Mouse (Mus musculus) mouse embryonic stem cell (cell line): Measurements from ENCODE around the gene Klf16.

Experiments
- in situ Hi-C, 2 experiments: fragments of 300-500 bp; cut with MboI; formaldehyde crosslinking; loops; 1 replicate in 1 of 2; 3 replicates in 1 of 2; pipeline ENCODE4 v1.14.3; 2019 to 2020; ENCODE audit warnings: low sequenced_read_pairs in 2 of 2, low pct_unique_long_range_greater_than_20kb in 1 of 2, mixed read lengths in 1 of 2; ENCODE audit not compliant: unreplicated experiment in 1 of 2

Gene Klf16

DNA sequence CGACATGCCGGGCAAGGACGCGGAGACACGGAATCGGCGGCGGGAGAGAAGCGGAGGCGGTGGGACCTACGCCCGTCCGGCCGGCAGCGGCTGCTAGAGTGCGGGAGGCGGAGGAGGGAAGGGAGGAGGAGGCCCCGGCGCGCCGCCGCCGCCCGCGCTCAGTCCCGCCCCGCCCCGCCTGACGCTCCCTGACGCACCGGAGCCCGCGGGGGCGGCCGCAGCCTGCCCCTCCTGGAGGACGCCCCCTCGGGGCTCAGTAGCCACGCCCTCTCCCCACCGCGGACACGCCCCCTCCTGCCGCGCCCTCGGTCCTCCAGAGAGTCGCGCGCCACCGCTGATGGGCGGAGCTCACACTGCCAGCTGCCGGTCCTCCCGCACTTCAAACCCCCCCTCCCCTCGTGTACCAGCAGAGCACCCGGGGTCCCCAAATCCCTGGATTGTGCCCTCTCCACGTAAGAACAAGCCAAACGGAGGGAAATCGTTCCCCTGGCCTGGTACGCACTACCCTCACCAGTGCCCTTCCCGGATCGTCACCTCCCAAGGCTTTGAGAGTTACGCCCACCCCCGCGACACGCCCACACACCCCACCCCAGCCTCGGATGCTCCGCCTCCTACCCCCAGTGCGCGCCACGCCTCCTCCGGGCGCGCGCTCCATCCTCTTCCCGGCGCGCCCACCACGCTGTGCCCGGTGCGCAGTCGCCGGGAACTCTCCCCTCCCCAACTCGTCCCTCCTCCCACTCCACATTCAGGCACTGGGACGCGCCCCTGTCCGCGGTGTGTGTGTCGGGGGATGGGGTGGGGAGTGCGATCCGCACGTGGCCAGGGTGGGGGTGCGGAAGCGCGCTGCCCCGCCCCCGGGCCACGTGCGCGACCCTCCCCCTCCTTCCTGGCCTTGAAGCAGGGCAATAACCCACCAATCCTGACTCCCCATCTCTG, at the start of gene Klf16:
Klf16 (minus strand) TSS at position 127 of the 936 bp plus-strand sequence.
- in situ Hi-C loops = loop anchor here (5.0 to 10.0 kb wide), 2 partner anchors 105 to 107 kb away; no protein-coding TSS in a partner anchor

DNA sequence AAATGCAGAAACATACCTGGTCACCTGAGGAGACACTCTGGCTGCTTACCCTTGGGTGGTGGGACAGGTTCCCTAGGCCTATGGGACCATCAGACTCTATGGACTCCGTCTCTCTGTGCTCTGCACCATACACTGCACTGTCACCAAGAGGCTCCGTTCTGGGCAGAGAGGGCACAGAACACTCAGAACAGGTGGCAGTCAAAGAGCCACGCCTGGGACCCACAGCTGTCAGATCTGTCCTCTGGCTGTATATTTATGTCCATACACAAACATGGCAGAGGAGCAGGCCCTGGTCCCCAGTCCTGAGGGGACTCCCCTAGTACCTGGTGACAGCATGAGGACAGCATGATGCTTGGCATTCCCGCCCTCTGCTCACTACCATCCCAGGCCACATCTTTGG, 48.6 kb upstream of the Klf16 start:
- in situ Hi-C loops = no loop called here

DNA sequence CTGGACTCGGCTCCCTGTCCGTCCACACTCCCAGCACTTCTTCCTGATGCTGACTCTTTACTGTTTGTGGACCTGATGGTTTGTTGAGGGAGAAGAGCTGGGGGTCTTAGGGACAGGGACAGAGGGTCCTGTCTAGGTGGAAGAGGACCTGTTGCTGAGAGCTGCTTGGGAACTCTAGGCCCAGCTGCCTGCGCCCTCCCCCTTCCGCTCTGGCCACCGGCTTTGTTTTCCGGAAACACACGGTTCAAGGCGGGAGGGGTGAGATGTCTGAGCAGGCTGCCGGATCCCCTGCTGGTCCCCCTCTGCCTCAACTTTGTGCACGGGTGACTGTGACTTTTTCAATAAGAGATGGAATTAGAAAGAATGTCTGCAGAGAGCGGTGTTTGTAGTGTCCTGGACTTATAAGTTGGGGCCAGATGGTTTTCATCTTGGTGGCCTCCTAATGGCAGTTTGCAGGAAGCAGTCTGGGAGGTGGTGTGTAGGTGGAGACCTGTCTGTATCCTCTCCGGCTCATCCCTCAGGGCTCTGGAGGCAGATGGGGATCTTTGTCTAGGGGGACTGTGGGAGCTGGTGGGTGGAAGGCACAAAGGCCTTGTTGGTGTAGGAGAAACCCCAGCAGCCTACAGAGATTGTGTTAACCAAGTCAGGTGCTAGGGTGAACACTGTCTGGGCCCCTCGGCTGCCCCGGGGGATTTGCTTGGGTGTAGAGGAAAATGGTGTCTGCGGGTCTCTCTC, 46.5 kb upstream of the Klf16 start:
- in situ Hi-C loops = no loop called here

DNA sequence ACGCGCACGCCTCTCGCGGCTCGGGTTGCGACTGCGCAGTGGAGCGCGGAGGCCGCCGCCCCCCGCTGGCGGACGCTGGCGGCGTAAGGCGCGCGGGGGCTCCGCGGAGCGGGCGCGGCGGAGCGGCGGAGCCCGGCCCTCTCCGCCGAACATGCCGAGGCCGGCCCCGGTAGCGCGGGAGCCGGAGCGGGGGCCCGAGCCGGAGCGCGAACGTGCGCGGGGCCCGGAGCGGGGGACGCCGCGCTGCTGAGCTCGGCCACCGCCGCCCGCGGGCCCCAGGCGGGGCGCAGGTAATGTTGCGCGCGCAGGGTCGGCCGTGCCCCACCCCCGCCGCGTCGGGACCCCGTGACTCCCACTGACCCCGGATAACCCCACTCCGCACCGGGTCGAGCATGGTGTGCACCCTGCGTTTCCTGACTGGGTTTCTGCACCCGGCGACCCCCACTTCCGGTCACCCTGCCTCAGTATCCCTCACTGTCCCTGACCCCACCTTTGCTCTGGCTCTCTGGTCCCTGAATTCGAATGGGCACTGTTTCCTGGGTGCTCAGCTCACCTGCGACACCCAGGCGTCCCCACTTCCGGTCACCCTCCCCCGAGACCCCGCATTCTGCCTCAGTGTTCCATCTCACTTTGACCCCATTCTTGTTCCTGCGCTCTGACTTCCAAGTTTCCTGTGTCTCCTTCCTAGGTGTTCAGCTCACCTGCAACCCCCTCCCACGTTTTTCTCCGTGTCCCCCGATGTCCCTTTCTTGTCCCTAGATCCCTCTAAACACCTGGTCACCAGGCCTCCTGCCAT, 45.7 kb upstream of the Klf16 start, which contains the start of gene Csnk1g2:
Csnk1g2 (plus strand) TSS at position 178 of the 796 bp plus-strand sequence.
- in situ Hi-C loops = no loop called here

DNA sequence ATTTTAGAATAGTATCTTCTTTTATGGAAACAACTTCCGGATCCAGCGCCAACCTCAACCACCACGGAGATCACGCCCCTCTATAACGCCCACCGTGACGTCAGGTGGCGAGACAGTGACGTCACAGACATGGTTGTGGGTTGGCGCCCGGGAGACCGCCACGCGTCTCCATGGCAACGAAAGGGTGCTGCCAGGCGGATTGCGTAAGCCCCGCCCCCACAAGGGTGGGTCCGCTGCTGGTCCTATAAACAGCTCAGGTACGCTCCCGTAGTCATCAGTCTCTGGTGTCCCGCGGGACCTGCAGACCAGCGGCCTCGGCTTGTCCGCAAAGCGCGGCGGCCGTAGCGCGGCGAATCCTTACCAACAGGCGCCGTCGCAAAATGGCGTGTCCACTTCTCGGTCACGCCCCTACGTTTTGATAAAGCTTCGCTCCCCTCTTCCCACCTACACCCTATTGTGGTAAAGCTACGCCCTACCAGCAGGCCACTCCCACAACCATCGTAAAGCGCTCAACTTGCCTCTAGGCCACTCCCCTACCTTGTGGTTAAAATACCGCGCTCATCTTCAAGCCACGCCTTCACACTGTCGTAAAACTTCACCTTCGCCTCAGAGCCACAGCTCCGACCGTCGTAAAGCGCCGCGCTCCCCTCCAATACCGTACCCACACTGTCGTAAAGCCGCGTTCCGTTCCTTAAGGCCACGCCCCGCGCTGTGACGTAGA, 45.0 kb upstream of the Klf16 start:
- in situ Hi-C loops = no loop called here

DNA sequence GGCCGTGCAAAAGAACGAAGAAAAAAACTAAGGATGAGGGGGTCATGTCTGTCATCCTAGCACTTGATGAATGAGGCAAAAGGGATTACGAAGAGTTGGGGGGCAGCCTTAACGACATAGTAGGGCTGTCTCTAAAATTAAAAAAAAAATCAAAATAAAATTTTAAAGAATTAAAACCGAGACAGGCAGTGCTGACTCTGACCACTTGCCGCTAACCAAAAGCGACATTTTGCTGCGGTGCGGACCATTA, 44.5 kb upstream of the Klf16 start:
- in situ Hi-C loops = no loop called here

DNA sequence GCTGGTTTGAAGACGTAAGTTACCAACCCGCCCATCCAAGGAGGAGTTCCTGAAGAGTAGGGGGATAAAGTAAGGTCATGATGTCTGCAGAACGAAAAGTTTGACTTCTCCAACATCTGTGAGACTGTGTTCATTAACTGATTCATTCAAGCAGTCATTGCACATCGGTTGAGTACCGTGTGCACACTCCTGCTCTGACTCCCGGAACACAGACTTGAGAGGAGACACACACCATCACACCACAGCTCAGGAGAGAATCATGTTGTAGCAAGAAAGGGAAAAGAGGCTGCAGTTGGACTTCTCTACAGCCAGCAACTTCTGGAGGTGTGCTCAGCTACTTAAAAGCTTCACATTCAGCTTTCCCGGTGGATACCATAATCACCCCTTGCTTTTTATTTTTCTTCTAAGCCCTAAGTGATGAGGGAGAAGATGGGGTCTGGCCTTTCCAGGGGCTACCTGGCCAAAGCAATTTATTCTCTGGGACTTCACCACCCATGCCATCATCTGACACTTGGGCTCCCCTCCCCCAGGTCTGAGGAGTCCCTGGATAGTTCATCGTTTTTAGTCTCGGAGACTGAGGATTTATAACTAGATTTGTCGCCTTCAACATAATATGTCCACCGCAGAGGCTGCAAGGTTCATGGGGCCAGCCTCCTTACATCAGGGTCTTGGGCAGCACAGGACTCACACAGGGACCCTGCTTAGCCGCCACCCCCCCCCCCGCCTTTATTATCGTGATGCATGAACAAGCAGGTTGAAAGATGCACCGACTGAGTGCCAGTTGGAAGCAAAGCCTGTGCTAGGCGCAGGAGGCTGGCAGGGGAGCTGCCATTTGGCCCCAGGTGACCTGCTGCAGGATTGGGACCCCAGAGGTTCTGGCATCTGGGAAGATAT, 43.9 kb upstream of the Klf16 start:
- in situ Hi-C loops = no loop called here

DNA sequence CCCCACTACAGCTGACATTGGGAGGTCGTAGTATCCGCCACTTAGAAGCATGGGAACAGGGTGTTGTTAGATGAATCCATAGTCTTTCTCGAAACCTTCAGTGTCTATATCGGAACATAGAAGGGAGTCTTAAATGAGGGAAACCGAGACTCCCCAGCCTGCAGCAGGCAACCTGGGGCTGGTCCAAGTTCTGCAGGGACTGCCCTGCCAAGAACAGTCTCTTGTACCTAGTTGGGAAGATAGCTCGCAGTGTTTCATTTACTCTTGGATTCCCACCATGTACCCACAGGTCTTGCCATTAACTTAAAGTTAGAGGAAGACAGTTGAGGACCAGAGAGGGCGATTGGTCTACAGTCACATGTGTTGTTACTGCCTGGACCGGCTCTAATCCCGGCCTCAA, 43.2 kb upstream of the Klf16 start:
- in situ Hi-C loops = no loop called here

DNA sequence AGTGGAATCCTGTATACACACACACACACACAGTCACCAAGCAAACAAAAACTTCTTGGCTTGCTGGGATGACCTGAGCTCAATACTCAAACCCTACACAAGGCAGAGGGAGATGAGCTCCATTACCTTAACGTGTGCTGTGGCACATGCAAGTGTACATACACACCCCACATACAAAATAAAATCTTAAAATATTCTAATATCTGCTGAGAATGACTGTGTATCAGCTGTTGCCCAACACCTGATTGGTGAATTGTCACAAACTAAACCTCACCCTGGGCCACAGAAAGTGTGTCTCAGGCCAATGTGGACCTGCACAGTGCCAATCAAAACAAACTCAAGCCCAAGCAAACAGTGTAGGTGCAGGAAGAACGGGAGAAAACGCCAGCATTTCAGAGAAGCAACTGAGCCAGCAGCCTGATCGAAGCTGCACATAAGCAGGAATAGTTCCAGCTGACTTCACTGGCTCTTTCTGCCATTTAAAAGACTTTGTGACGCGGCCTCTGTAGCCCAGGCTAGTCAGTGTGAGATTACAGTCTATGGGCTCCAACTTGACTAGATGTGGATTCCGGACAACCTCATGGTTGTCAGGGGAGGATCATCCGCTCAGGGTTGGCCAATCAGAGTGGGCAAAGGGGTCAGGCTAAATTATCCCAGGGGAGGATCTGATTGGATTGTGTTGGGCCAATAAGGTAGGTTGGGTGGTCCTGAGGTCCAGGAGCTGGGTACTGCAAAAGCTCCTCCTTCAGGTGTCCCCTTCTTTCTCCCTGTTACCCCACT, 42.5 kb upstream of the Klf16 start:
- in situ Hi-C loops = no loop called here

DNA sequence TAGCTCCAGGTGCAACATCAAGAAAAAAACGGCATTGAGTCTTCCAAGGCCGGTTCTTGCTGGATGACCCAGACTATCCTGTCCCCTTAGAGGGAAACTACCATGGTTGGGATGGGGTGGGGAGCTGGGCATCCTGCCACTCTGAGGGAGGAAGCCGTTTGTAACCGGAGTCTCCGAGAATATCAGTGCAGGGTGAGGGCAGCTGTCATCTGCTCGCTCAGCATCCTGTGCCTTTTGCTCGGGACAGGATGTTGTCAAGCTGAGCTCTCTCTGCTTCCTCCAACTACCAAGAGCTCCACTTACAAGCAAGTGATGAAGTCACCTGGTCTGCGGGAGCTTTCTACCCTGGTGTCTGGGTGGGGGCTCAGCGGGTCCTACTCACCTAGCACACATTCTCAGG, 41.1 kb upstream of the Klf16 start:
- in situ Hi-C loops = no loop called here

DNA sequence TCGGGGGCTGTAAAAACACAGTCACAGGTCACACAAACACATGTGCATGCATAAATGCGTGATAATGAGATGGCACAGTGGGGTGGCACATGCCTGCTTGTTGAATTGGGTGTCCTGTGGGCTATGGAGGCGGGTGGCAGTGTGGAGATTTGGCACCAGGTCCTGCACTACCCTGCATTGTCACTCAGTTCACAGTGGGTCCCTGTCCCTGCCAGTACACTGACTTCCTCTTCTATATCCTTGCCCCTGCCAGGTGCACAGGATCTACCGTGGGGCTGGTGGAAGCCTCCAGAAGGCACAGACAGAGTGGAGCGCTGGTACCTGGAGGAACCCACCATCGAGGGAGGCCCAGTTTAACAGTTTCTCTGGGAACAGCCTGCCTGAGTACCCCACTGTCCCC, 37.2 kb upstream of the Klf16 start:
- in situ Hi-C loops = no loop called here

DNA sequence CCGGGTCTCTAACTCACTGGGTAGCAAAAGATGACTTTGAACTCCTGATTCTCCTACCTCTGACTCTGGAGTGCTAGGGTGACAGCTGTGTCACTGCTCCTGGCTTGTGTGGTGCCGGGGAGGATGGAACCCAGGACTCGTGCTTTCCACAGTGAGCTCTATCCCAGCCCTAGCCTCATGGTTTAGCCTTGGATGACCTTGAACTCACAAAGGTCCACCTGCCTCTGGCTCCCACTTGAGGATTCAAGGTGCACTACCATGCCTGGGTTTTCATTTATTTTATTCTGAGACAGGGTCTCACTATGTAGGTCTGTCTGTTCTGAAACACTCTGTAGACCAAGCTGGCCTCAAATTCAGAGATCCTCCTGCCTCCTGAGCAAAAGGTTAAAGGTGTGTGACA, 36.7 kb upstream of the Klf16 start:
- in situ Hi-C loops = no loop called here

DNA sequence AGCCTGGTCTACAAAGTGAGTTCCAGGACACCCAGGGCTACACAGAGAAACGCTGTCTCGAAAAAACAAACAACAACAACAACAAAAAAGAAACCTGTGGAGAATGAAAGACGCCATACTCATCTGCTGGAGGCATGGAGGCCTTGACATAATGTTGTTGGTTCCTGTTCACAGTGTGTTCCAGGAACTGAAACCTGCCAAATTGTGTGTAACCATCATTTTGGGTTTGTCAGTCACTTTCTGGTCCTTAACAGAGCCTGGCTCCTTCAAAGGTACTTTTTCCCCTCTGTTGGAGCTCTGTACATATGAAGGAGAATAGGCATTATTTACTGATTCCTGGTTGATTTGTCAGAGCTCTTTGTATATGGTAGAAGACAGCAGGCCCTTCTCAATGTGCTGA, 34.8 kb upstream of the Klf16 start:
- in situ Hi-C loops = no loop called here

DNA sequence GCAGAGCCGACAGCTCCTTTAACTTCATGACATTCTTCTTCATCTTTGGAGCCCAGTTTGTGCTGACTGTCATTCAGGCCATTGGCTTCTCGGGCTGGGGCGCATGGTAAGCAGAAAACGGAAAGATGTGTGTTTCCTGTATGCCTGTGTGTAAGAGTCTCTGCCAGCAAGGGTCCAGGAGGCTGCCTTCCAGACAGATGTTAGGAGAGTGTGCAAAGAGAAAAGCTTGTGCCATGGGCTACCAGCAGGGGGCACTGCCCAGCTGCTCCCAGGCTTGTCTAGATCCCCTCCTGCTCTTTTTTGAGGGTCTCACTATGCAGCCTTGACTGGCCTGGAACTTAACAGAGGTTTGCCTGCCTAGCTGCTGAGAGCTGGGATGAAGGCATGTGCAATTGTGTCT, 33.9 kb upstream of the Klf16 start:
- in situ Hi-C loops = no loop called here

DNA sequence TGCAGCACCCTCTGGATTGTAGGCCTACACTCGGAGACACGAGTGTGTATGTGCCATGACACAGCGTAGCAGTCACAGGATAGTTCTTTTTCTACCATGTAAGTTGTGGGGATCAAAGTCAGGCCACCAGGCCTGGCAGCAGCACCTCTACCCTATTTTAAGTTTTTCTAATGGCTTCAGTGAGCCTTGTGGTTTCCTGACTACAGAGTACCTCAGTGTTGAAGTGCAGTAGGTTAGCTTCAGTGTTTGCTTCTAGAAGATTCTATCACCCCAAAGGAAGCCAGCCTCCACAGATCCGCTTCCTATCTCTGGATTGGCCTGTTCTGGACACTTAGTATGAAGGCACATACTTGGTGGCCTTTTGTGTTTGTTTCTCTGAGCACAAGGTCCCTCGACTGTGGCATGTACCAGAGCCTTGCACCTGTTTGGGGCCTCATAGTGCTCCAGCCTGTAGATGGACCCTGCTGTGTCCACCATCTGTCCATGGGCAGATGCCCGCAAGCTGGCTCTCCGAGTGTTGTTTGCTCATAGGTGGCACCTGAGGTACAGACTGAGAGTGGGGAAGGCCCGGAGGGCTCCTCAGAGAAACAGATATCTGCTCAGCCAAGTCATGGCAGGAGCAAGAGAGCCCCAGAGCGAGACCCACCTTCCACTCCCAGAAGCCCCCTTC, 33.1 kb upstream of the Klf16 start:
- in situ Hi-C loops = no loop called here

DNA sequence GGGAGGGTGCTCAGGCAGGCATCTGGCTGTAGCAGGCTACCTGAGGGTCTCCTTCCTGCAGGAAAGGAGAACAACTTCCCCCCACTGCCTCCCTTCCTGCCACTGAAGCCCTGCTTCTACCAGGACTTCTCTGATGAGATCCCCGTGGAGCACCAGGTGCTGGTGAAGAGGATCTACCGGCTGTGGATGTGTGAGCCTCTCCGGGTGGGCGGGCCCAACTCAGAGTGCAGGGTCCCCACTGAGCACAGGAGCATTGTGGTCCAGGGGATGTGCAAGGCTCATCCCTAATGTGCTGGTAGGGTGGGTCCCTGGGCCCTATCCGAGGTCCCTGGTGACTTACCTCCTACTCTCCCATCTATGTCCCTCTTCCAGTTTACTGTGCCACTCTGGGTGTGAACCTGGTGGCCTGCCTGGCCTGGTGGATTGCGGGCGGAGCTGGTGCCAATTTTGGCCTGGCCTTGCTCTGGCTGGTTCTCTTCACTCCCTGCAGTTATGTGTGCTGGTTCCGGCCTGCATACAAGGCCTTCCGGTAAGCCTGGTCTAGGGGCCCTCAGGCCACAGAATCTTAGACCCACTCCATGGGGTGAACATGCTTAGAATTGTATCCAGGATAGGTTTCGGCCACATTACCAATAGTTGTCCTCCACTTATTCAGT, 32.3 kb upstream of the Klf16 start:
- in situ Hi-C loops = no loop called here
